Mouse (Mus musculus) megakaryocyte, embryonic 14.5 days (primary cell): Measurements from ENCODE around the gene Hoxb7.

Experiments used
- FLI1 ChIP-seq: IDR thresholded peaks from 2 replicates; pipeline ENCODE4 v1.6.1; 2012; ENCODE audit warnings: low read length, inconsistent platforms, mixed read lengths
- GATA1 ChIP-seq: IDR thresholded peaks from 3 replicates; pipeline ENCODE4 v1.6.1; 2012; ENCODE audit warnings: mixed read lengths, low read length, inconsistent platforms, borderline replicate concordance

GRCm38 (mm10) chr11:96240211-96240610, 46.2 kb upstream of the Hoxb7 start:
- TF ChIP-seq GATA1, result no peak
- TF ChIP-seq FLI1, result no peak
